Mouse (Mus musculus) C2C12 (cell line): ENCODE results near the gene Hipk3.

ENCODE experiments used
- CTCF ChIP-seq: IDR thresholded peaks from one replicate; pipeline ENCODE4 v1.5.1; 2011; ENCODE audit not compliant: control insufficient read depth, insufficient read depth, insufficient read length
- USF1 ChIP-seq: IDR thresholded peaks from one replicate; pipeline ENCODE4 v1.6.1; 2011; ENCODE audit warnings: low read depth, mild to moderate bottlenecking, control low read depth, moderate library complexity

- TF ChIP-seq CTCF (no peak), USF1 (no peak)
Observed at GRCm38 (mm10) chr2:104442341-104442740, 51.9 kb downstream of the Hipk3 start.
